Mouse (Mus musculus) heart, adult 2 months (tissue): ENCODE measurements around the gene Gpr153.

ENCODE experiments used
- CTCF ChIP-seq: fragments of 200-600 bp; IDR thresholded peaks from 2 replicates; pipeline ENCODE4 v1.8.1; 2022; ENCODE audit warnings: antibody characterized with exemption, mild to moderate bottlenecking, moderate library complexity
- POLR2A ChIP-seq: fragments of 200-500 bp; IDR thresholded peaks from 2 replicates; pipeline ENCODE4 v1.6.1; 2011; ENCODE audit warnings: mild to moderate bottlenecking, low read depth, low read length, control low read depth; ENCODE audit not compliant: insufficient read depth

- no peak for TF ChIP-seq CTCF
- TF ChIP-seq POLR2A, result no peak
Measured at GRCm38 (mm10) chr4:152253183-152253759, 20.8 kb upstream of the Gpr153 start.
